Mouse (Mus musculus): Measurements from ENCODE around the gene Pxk. TPM values are rescaled to one million over a fixed set of nuclear protein-coding genes. Genes with fewer than 3 reads are reported as not detected.
A peak's percentile ranks its signal among the peaks of the same experiment; 100 is the strongest.

The Pxk gene
- polyA plus RNA-seq, 1 experiment from 2014 or later, result 37.4 TPM

DNA sequence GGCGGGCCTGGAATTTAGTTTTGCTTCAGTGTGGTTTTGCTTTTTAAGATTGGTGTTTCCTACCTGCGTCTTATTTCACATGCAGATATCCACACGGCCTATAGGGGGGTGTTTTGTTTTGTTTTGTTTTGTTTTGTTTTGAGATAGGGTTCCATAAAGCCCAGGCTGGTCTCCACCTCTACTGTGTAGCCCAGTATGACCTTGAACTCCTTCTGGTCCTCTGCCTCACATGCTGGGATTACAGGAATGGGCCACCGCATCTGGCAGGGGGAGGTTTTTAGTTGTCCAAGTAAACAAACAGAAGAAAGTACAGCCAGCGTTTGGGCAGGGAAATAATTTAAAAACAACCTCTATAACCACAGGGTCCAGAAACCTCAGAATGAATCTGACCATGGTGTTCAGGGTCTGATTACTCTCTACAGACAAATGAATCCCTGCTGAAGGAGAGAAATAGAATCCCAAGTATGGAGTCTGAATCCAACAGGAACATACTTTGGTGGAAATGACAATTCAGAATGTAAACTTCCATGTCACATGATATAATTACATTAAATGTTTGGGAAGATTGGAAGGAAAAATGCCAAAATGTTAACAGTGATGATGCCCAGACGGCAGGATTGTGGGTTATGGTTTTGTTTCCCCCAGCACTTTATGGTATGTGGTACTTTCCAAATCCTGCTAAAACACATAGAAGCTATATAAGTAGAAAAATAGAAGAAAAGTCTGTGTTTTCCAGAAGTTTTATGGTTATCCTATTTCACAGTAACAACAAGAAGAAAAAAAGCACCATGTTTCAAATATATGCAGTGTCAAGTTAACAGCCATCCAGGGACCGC lies 26.3 kb downstream of the Pxk start:
- Histone ChIP-seq H3K4me3 (no peak overlapping the region), H3K4me1 (no peaks in the 10 kb centered on the region), H3K4me2 (no peak overlapping the region), H3K9me3 (no peaks in the 10 kb centered on the region), H3K9ac (no peak overlapping the region), H3K36me3 (peaks cover 5% of the 10 kb centered on the region; the same call in 1 of the 2 replicates), H3K27ac (no peak overlapping the region), H3K27me3 (no peaks in the 10 kb centered on the region)
- ATAC-seq (ENCODE audit: borderline replicate concordance, extremely low read depth, low FRiP score, low TSS enrichment), result no peak
- WGBS, result 67% methylated on average over 7 of the region's 7 CpGs

DNA sequence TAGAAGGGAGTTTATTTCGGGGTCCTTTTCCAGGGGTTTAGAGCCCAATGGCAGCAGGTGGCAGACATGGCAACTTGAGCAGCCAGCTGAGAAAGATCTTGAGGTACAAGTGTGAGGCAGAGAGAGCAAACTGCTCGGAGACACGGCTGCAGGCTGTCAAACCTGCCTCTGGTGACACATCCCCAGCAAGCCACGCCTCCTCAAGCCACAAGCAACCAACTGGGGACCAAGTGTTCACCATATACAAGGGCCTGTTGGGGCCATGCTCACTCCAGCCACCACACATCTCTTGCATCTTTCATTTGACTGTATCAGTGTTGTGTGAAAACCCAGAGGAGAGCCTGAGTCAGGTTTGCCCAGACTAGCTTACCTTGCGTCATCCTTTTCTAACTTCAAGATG lies 30.0 kb downstream of the Pxk start:
- Histone ChIP-seq H3K4me3 (no peak overlapping the region), H3K36me3 (peaks cover 4% of the 10 kb centered on the region; the same call in 1 of the 2 replicates), H3K27ac (no peak overlapping the region), H3K27me3 (no peaks in the 10 kb centered on the region), H3K4me2 (no peak overlapping the region), H3K4me1 (no peaks in the 10 kb centered on the region), H3K9ac (no peak overlapping the region), H3K9me3 (no peaks in the 10 kb centered on the region)
- no peak for ATAC-seq (ENCODE audit: borderline replicate concordance, extremely low read depth, low FRiP score, low TSS enrichment)
- whole genome bisulfite sequencing, result 50% methylated on average over 5 of the region's 5 CpGs

DNA sequence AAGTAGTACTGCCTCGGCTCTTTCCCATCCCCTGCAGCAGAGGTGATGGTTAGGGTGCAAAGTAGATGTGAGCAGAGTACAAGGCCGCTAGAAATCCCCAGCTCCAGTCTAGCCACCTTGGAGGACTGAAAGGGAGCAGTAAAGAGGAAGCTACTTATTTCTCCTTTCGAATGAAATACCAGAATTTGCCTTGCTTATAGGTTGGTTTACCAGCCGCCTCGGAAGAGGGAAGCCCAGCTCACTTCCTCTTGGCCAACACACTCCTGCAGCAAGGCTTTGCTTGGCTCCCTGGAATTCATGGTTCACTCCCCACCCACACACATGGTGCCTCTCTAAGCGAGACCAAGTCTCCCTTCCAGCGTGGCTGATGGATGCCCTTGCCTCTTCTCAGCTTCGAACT lies 34.8 kb downstream of the Pxk start:
- Histone ChIP-seq H3K9me3 (no peaks in the 10 kb centered on the region), H3K4me2 (no peak overlapping the region), H3K4me3 (no peak overlapping the region), H3K9ac (no peak overlapping the region), H3K4me1 (0 out of 2 replicates have a peak, but pooled peaks cover 6% of the 10 kb centered on the region), H3K27me3 (no peaks in the 10 kb centered on the region), H3K36me3 (0 out of 2 replicates have a peak, but pooled peaks cover 3% of the 10 kb centered on the region), H3K27ac (no peak overlapping the region)
- 78% methylated on average over 8 of the region's 8 CpGs for WGBS
- ATAC-seq (ENCODE audit: borderline replicate concordance, extremely low read depth, low FRiP score, low TSS enrichment), result no peak

DNA sequence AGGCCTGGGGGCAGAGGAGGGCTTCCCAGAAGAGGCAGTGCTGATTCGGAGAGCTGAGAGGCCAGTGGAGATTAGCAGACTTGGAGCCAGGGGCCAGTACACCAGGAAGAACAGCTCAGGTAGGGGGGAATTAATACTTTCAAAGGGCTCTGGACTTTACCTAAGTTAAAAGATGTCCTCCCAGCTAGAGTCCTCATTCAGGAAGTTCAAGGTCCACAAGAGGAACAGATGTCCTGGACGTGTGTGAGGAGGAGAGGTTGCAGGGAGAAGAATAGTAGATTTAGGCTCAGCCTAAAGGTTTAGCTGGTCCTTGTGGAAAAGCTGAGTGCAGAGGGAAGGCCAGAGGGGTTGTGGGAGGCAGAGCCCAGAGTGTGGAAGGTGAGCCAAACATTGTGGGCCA lies 36.2 kb downstream of the Pxk start:
- H3K4me1 ChIP-seq, result 0 out of 2 replicates have a peak, but pooled peaks cover 6% of the 10 kb centered on the region
- WGBS, result 63% methylated on average over 2 of the region's 2 CpGs
- peaks cover 8% of the 10 kb centered on the region for H3K36me3 ChIP-seq
- H3K27me3 ChIP-seq, result no peaks in the 10 kb centered on the region
- H3K9ac ChIP-seq, result no peak overlapping the region
- H3K4me3 ChIP-seq, result no peak overlapping the region
- no peak overlapping the region for H3K4me2 ChIP-seq
- peak overlapping the region; percentile 35 for H3K27ac ChIP-seq
- H3K9me3 ChIP-seq, result no peaks in the 10 kb centered on the region
- no peak for ATAC-seq (ENCODE audit: borderline replicate concordance, extremely low read depth, low FRiP score, low TSS enrichment)

DNA sequence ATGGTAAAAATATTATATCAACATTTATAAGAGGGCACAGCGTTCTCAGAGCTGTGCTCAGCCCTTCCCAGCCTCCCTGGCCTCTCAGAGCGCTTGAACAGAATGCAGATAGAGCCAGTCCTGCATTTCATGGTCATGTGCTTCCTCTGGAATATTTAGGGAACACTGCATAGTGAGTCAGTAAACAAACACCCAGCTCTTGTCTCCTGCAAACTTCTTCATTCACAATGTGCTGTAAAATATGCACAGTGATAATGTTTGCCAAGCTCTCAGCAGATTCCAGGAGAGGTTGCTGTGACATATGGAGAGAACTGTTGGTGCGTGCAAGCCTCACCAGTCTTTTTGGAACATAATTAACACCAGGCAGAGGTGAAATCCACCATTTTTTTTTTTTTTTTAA lies 37.1 kb downstream of the Pxk start:
- peak; percentile 74; the same call in 1 of the 2 replicates for ATAC-seq (ENCODE audit: borderline replicate concordance, extremely low read depth, low FRiP score, low TSS enrichment)
- Histone ChIP-seq H3K4me1 (0 out of 2 replicates have a peak, but pooled peaks cover 6% of the 10 kb centered on the region), H3K27me3 (no peaks in the 10 kb centered on the region), H3K9me3 (no peaks in the 10 kb centered on the region), H3K4me3 (no peak overlapping the region), H3K36me3 (peaks cover 16% of the 10 kb centered on the region), H3K4me2 (no peak overlapping the region), H3K27ac (peak overlapping the region; percentile 35; the same call in 1 of the 2 replicates), H3K9ac (no peak overlapping the region)
- 44% methylated on average over 3 of the region's 3 CpGs for WGBS

DNA sequence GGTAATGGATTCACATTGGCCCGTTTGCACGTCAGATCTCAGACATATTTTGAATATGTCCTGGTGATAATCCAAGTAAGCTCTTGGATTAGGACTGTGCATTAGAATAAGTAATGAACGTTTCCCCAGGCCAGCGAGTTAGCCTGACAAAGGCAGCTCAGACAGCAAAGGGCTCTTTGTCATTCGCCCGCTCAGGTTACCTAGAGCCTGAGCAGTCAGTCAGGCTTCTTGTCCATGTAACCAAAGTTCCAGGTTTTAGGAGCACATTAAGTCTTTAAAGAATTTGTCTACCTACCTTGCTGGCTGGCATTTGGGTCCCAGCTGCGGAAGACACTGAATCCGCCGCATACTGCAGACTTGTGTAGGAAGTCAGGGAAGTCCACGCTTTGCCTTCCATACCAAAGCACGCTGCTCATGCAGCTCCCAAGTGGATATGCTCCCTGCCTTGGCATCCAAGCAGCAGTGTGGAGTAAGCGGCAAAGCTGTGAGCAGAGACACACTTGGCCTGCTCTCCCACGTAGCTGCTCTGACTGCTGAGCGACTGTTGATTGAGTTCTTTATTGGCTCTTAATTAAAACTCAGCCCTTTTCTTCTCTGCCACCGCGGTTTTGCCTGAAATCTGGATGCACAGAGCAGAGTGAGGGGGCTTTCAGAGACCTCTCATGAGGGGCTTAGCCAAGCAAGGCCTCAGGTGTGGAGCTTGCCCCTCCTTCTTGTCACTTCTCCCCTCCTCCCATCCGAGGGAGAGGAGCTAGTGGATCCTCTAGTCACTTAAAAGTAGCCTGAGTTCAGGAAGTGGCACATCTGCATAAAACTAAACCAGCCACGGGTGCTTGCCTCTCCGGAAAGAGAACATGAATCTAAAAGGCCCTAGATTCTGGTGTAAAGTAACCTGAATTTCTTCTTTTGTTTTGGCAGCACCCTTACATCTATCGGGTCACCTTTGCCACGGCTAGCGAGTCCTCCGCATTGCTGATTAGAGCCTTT lies 42.0 kb downstream of the Pxk start:
- no peak overlapping the region for H3K4me3 ChIP-seq
- peaks cover 42% of the 10 kb centered on the region for H3K36me3 ChIP-seq
- H3K9ac ChIP-seq, result no peak overlapping the region
- H3K9me3 ChIP-seq, result no peaks in the 10 kb centered on the region
- no peak overlapping the region for H3K27ac ChIP-seq
- no peak for ATAC-seq (ENCODE audit: borderline replicate concordance, extremely low read depth, low FRiP score, low TSS enrichment)
- no peak overlapping the region for H3K4me2 ChIP-seq
- no peaks in the 10 kb centered on the region for H3K4me1 ChIP-seq
- 81% methylated on average over 23 of the region's 23 CpGs for WGBS
- H3K27me3 ChIP-seq, result no peaks in the 10 kb centered on the region

DNA sequence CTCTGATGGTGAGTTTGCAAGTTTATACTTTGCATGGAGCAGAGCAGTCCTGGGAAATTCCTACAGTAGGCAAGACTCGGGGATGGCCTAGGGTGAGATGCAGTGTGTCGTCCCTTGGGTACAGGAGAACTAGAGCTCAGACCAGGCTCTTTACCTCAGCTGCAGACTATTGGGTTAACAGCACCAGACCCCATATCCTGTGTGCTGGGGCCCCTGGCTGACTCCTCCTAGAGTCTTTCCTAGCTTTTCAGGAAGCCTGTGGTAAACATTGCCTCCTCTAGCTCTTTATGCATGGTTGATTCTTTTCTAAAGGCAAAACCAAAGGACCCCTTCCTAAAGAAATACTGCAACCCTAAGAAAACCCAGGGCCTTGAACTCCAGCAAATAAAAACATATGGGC lies 43.1 kb downstream of the Pxk start:
- no peak for ATAC-seq (ENCODE audit: borderline replicate concordance, extremely low read depth, low FRiP score, low TSS enrichment)
- Histone ChIP-seq H3K36me3 (peaks cover 42% of the 10 kb centered on the region), H3K4me3 (no peak overlapping the region), H3K4me2 (no peak overlapping the region), H3K27ac (no peak overlapping the region), H3K4me1 (no peaks in the 10 kb centered on the region), H3K27me3 (no peaks in the 10 kb centered on the region), H3K9me3 (no peaks in the 10 kb centered on the region), H3K9ac (no peak overlapping the region)
- WGBS, result 75% methylated on average over 2 of the region's 2 CpGs

DNA sequence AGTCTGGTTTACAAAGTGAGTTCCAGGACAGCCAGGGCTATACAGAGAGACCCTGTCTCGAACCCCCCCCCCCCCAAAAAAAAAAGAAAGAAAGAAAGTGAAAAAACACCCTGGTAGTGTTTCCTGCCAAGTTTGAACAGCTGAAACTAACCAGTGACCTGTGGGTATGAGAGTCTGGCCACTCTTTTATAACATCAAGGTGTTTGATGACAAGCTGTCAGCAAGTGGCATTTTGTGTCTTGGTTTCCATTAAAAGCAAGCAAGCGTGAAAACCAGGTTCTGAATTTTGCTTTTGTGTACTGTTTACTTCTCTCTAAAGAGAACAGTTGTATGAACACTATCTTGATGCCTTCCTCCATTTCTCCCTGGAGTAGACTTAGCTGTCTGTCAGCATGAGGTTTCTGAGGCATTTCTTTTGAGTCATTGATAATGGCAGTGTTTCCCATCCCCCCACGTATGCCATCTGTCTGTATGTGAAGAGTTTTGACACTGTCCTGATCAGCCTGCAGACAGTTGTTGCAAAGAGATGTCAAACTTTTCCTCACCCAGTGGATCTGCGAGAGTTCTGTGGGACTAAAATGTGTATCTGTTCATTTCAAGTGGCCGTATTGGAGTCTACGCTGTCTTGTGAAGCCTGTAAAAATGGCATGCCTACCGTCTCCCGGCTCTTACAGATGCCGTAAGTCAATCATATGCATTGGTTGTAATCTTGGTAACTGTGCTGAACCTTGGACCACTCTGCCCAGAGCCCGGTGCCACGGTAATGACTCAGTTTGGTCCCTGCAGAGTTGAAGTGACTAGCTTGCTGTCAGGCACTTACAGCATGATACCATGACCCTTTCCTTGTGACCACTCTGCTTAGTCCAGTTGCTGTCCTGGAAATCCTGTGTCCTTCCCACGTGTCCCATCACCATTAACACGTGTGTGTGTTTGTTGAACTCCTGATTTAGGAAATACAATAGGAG lies 47.9 kb downstream of the Pxk start:
- H3K27me3 ChIP-seq, result no peaks in the 10 kb centered on the region
- no peak for ATAC-seq (ENCODE audit: borderline replicate concordance, extremely low read depth, low FRiP score, low TSS enrichment)
- no peak overlapping the region for H3K4me3 ChIP-seq
- no peaks in the 10 kb centered on the region for H3K4me1 ChIP-seq
- no peak overlapping the region for H3K9ac ChIP-seq
- peaks cover 31% of the 10 kb centered on the region for H3K36me3 ChIP-seq
- no peak overlapping the region for H3K27ac ChIP-seq
- H3K4me2 ChIP-seq, result no peak overlapping the region
- H3K9me3 ChIP-seq, result no peaks in the 10 kb centered on the region
- 84% methylated on average over 13 of the region's 13 CpGs for WGBS

DNA sequence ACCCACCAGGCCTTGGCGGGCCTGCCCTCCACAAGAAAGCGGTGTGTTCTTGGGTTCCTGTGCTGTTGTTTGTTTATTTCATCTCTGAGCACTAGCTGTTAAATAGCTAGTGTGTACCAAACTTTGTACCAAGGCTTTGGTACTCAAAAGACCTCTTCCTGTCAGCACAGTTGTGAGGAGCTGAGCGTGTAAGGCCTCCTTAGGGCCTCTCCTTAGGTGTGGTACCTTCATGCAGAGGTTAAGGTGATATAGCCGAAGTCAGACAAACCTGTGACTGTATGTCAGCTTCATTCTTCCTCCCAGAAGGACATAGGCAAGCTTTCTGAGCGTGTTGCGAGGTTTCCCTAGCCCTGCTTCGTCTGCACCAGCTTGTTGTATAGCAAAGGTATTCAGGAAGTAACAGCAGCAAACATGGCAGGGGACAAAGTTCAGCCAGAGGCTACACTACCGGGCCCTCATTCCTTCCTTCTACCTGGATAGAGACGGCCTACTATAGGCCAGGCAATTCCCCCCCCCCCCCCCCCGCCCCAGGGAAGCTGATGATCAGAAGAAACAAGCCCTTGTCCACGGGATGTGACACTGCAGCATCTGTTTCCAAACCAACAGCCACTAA lies 48.7 kb downstream of the Pxk start:
- WGBS, result 82% methylated on average over 11 of the region's 11 CpGs
- Histone ChIP-seq H3K4me2 (no peak overlapping the region), H3K4me1 (no peaks in the 10 kb centered on the region), H3K4me3 (no peak overlapping the region), H3K9me3 (no peaks in the 10 kb centered on the region), H3K9ac (no peak overlapping the region), H3K27me3 (no peaks in the 10 kb centered on the region), H3K27ac (no peak overlapping the region), H3K36me3 (peaks cover 32% of the 10 kb centered on the region)
- ATAC-seq (ENCODE audit: borderline replicate concordance, extremely low read depth, low FRiP score, low TSS enrichment), result no peak

DNA sequence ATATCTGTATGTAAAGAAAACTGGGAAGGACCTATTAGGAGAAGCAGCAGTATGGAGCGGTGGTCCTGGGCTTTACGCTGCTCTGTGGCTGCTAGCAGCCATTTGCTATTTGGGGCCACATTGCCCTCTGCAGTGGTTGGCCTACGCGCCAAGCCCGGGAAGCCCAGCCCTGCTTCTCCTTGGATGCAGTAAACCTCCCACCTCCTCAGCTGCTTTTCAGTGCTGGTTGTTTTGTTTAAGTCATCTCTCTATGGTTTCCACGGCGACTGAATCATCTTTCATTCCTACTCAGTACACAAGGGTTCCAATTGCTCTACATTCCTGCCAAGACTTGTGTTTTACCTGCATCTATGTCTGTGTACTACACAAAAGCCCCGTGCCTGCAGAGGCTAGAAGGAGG lies 50.8 kb downstream of the Pxk start:
- no peak for ATAC-seq (ENCODE audit: borderline replicate concordance, extremely low read depth, low FRiP score, low TSS enrichment)
- 87% methylated on average over 8 of the region's 8 CpGs for WGBS
- Histone ChIP-seq H3K4me2 (no peak overlapping the region), H3K36me3 (peaks cover 25% of the 10 kb centered on the region; the same call in 1 of the 2 replicates), H3K9ac (no peak overlapping the region), H3K27ac (no peak overlapping the region), H3K27me3 (no peaks in the 10 kb centered on the region), H3K4me1 (no peaks in the 10 kb centered on the region), H3K4me3 (no peak overlapping the region), H3K9me3 (no peaks in the 10 kb centered on the region)

DNA sequence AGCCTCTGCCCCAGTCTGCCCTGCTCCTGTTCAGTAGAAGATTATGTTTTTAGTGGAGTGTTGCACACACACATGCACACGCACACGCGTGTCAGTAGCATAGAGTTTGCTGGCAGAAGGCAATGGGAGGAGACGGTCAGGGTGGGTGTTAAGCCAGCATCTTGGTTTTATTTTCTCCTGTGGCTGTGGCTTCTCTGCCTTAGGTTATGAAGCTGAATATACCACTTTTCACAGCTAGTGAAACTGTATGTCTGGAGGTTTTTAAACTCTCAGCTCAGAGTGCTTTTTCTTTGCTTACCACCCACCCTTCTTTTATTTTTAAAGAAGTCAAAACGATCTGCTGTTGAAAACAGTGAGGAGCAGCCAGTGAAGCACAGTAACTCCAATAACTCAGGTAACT lies 53.7 kb downstream of the Pxk start:
- peaks cover 19% of the 10 kb centered on the region; the same call in 1 of the 2 replicates for H3K36me3 ChIP-seq
- H3K9me3 ChIP-seq, result no peaks in the 10 kb centered on the region
- no peak overlapping the region for H3K4me3 ChIP-seq
- 92% methylated on average over 5 of the region's 5 CpGs for WGBS
- no peak overlapping the region for H3K9ac ChIP-seq
- ATAC-seq (ENCODE audit: borderline replicate concordance, extremely low read depth, low FRiP score, low TSS enrichment), result no peak
- H3K27ac ChIP-seq, result no peak overlapping the region
- H3K4me2 ChIP-seq, result no peak overlapping the region
- no peaks in the 10 kb centered on the region for H3K4me1 ChIP-seq
- H3K27me3 ChIP-seq, result no peaks in the 10 kb centered on the region
